Mouse (Mus musculus) thymus, adult 2 months (tissue): ENCODE data around the gene Pih1d2. TPM values are rescaled to one million over a fixed set of nuclear protein-coding genes. Genes with fewer than 3 reads are reported as not detected.
A peak's percentile ranks its signal among the peaks of the same experiment; 100 is the strongest.

Source experiments
- DNase-seq: peaks from one replicate; pipeline ENCODE4 v3.0.0; 2021
- H3K27ac ChIP-seq: fragments of 200-500 bp; 2 replicates; pipeline ENCODE4 v1.5.1; 2012; ENCODE audit warnings: low read length, control low read depth; ENCODE audit not compliant: control insufficient read depth, insufficient read depth
- H3K27me3 ChIP-seq: fragments of 200-500 bp; 2 replicates; pipeline ENCODE4 v1.6.1; 2012; ENCODE audit warnings: mild to moderate bottlenecking, low read length, moderate library complexity, mixed read lengths; ENCODE audit not compliant: control insufficient read depth, insufficient read depth
- H3K36me3 ChIP-seq: fragments of 200-500 bp; 2 replicates; pipeline ENCODE4 v1.6.1; 2012; ENCODE audit warnings: mild to moderate bottlenecking, low read length, moderate library complexity; ENCODE audit not compliant: control insufficient read depth, insufficient read depth
- H3K4me1 ChIP-seq: fragments of 200-500 bp; replicated peaks from 2 replicates; pipeline ENCODE4 v1.6.1; 2012; ENCODE audit warnings: low read length; ENCODE audit not compliant: control insufficient read depth, insufficient read depth
- H3K4me3 ChIP-seq: fragments of 200-500 bp; 2 replicates; pipeline ENCODE4 v1.5.1; 2012; ENCODE audit warnings: mild to moderate bottlenecking, low read length, control low read depth, moderate library complexity; ENCODE audit not compliant: control insufficient read depth, insufficient read depth
- CTCF ChIP-seq: fragments of 200-500 bp; IDR thresholded peaks from 2 replicates; pipeline ENCODE4 v1.5.1; 2012; ENCODE audit warnings: mild to moderate bottlenecking, control low read depth, low read length, moderate library complexity, borderline replicate concordance; ENCODE audit not compliant: control insufficient read depth, poor library complexity, insufficient read depth; ENCODE audit errors: extremely low read depth
- POLR2A ChIP-seq: fragments of 200-500 bp; IDR thresholded peaks from 2 replicates; pipeline ENCODE4 v1.6.1; 2012; ENCODE audit warnings: mild to moderate bottlenecking, low read length, control low read depth, moderate library complexity; ENCODE audit not compliant: control insufficient read depth, poor library complexity, insufficient read depth; ENCODE audit errors: extremely low read depth
- WGBS: fragments of 180-500 bp; shearing (Covaris S2); methylation state at CpG from one replicate; pipeline ENCODE4 v1.1.7; 2018; 5-methylcytosine and 5-hydroxymethylcytosine counted together
- polyA plus RNA-seq: library from polyadenylated mRNA; depleted of rRNA; stranded (reverse); fragments of >200 nt; gene quantifications from 2 replicates; pipeline ENCODE4 v1.2.3, GENCODE M21; 2012; rRNA removed

Gene Pih1d2
- polyA plus RNA-seq, 1 experiment: 0.85 TPM

- Histone ChIP-seq H3K36me3 (no peaks in the 10 kb centered on the region), H3K27me3 (no peaks in the 10 kb centered on the region), H3K27ac (no peak overlapping the region), H3K4me1 (no peaks in the 10 kb centered on the region), H3K4me3 (no peak overlapping the region)
- WGBS: 85% methylated on average over 8 of the region's 8 CpGs
- TF ChIP-seq CTCF: no peak
- TF ChIP-seq POLR2A: no peak
- no peak for DNase-seq
Observed at GRCm38 (mm10) chr9:50667579-50668498, 50.7 kb downstream of the Pih1d2 start.

DNA sequence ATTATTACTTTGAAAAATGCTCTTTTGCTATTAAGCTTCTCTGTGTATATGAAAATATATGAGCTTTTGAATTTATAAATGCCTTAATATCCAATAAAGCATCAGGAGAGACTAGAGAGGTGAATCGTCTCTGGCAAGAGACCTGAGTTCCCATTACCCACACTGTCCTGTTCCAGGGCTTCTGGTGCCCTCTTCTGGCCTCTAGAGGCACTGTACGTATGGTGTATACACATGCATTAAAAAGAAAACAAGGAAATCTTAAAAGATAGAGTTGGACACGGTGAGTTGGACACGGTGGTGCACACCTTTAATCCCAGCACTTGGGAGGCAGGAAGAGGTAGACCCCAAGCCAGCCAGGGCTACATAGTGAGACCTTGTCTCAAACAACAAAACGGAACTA lies 53.6 kb downstream of the Pih1d2 start:
- Histone ChIP-seq H3K27me3 (no peaks in the 10 kb centered on the region), H3K27ac (no peak overlapping the region), H3K4me1 (no peaks in the 10 kb centered on the region), H3K4me3 (no peak overlapping the region), H3K36me3 (no peaks in the 10 kb centered on the region)
- peak; percentile 72 for DNase-seq
- 20% methylated on average over 5 of the region's 5 CpGs for WGBS
- TF ChIP-seq POLR2A: no peak
- no peak for TF ChIP-seq CTCF

Other genes with a start within 250 kb of the Pih1d2 start
- 7.5 and 8.0 TPM in 2 replicates for gene Plet1, start 122.8 kb upstream of the Pih1d2 start, polyA plus RNA-seq
- gene Pts, start 88.6 kb upstream of the Pih1d2 start, polyA plus RNA-seq: 45.0 and 51.0 TPM in 2 replicates
- gene Il18, start 62.5 kb upstream of the Pih1d2 start, polyA plus RNA-seq: 3.2 and 5.0 TPM in 2 replicates
- gene Bco2, start 62.1 kb upstream of the Pih1d2 start, polyA plus RNA-seq: 0.23 and 0.38 TPM in 2 replicates
- gene Tex12, start 56.0 kb upstream of the Pih1d2 start, polyA plus RNA-seq: not detected in 2 replicates
- gene Sdhd, start 13.5 kb upstream of the Pih1d2 start, polyA plus RNA-seq: 197 and 210 TPM in 2 replicates
- 126 and 168 TPM in 2 replicates for gene Timm8b, start 13.4 kb upstream of the Pih1d2 start, polyA plus RNA-seq
- gene Nkapd1, start 143 bp downstream of the Pih1d2 start, polyA plus RNA-seq: 8.5 and 8.9 TPM in 2 replicates
- 23.8 and 24.5 TPM in 2 replicates for gene Dlat, start 42.5 kb downstream of the Pih1d2 start, polyA plus RNA-seq
- gene Dixdc1, start 122.2 kb downstream of the Pih1d2 start, polyA plus RNA-seq: 0.37 and 0.77 TPM in 2 replicates
- 1.6 and 3.6 TPM in 2 replicates for gene 2310030G06Rik, start 129.2 kb downstream of the Pih1d2 start, polyA plus RNA-seq
- 29.7 and 146 TPM in 2 replicates for gene Cryab, start 134.0 kb downstream of the Pih1d2 start, polyA plus RNA-seq
- 3.8 and 16.7 TPM in 2 replicates for gene Hspb2, start 135.0 kb downstream of the Pih1d2 start, polyA plus RNA-seq
- gene Fdxacb1, start 150.9 kb downstream of the Pih1d2 start, polyA plus RNA-seq: 4.5 and 4.7 TPM in 2 replicates
- gene Alg9, start 157.7 kb downstream of the Pih1d2 start, polyA plus RNA-seq: 23.2 and 23.4 TPM in 2 replicates
- 20.0 and 22.4 TPM in 2 replicates for gene 1110032A03Rik, start 158.2 kb downstream of the Pih1d2 start, polyA plus RNA-seq
- 17.1 and 19.7 TPM in 2 replicates for gene Ppp2r1b, start 228.0 kb downstream of the Pih1d2 start, polyA plus RNA-seq